Mouse (Mus musculus) testis, adult 2 months (tissue): ENCODE results near the gene Zfp42.

ENCODE experiments used
- CTCF ChIP-seq: fragments of 200-500 bp; IDR thresholded peaks from 2 replicates; pipeline ENCODE4 v1.5.1; 2012; ENCODE audit warnings: low read depth, mild to moderate bottlenecking, inconsistent platforms, low read length, moderate library complexity; ENCODE audit not compliant: control insufficient read depth, insufficient read depth, insufficient replicate concordance
- POLR2A ChIP-seq: fragments of 200-500 bp; IDR thresholded peaks from 2 replicates; pipeline ENCODE4 v1.6.1; 2012; ENCODE audit warnings: low read depth, mild to moderate bottlenecking, inconsistent platforms, low read length, moderate library complexity; ENCODE audit not compliant: control insufficient read depth

DNA sequence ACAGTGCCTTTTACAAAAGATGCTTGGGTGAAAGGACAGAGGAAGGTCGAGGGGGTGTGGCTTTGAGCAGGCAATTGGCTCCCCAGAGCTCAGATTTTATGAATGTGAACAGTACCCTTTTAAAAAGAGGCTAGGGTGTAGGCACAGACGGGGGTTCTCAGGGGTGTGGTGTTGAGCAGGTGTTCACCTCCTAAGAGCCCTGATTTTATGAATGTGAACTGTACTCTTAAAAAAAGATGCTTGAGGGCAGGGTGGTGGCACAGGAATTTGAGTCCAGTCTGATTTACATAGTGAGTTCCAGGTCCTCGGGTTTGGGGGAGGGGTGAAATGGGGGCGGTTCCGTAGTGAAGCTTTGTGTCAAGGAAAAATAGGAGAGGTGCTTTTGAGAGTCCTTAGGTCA, 14.0 kb upstream of the Zfp42 start:
- TF ChIP-seq POLR2A (no peak), CTCF (no peak)
